Mouse (Mus musculus): ENCODE results near the gene Rin3. TPM values are rescaled to one million over a fixed set of nuclear protein-coding genes. Genes with fewer than 3 reads are reported as not detected.

Rin3 gene
- polyA plus RNA-seq, 1 experiment from 2014 or later: 9.0 TPM

DNA sequence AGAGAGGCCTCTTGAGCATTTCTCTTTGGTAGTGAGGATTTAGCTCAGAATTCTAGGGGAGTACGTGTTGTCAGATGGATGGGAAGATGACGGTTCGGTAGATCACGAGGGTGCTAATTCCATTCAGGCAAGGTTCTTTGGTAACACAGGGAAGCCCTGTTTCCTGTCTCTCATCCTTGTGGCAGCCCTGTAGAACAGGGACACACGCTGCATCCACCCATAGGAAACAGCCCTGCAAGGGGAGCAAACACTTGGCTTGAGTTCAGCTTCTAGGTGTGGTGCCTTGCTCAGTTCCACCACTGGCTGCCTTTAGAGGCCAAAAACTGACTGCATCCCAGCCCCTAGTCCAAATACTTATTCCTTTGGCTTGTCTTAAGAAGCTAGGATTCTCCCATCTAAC lies 39.0 kb downstream of the Rin3 start:
- Histone ChIP-seq H3K27me3 (no peaks in the 10 kb centered on the region), H3K4me1 (replicated peaks) (peaks cover 40% of the 10 kb centered on the region), H3K36me3 (0 out of 2 replicates have a peak, but pooled peaks cover 4% of the 10 kb centered on the region), H3K4me3 (no peak overlapping the region), H3K9me3 (replicated peaks) (no peaks in the 10 kb centered on the region), H3K27ac (no peak overlapping the region), H3K4me2 (no peak overlapping the region), H3K9ac (no peak overlapping the region)
- WGBS: 68% methylated on average over 5 of the region's 5 CpGs
- ATAC-seq (replicated peaks; ENCODE audit: insufficient number of reproducible peaks, insufficient read depth, low FRiP score, low read depth): no peak

- 77% methylated on average over 2 of the region's 2 CpGs for WGBS
Measured at GRCm38 (mm10) chr12:102323392-102323791, 40.5 kb downstream of the Rin3 start.

GRCm38 (mm10) chr12:102324156-102324885 lies 41.5 kb downstream of the Rin3 start:
- Histone ChIP-seq H3K4me3 (no peak overlapping the region), H3K9ac (no peak overlapping the region), H3K36me3 (0 out of 2 replicates have a peak, but pooled peaks cover 4% of the 10 kb centered on the region), H3K27ac (peak overlapping the region; percentile 72), H3K4me1 (replicated peaks) (peaks cover 36% of the 10 kb centered on the region), H3K9me3 (replicated peaks) (no peaks in the 10 kb centered on the region), H3K27me3 (no peaks in the 10 kb centered on the region), H3K4me2 (no peak overlapping the region)
- WGBS: 63% methylated on average over 6 of the region's 6 CpGs
- no peak for ATAC-seq (replicated peaks; ENCODE audit: insufficient number of reproducible peaks, insufficient read depth, low FRiP score, low read depth)

More at GRCm38 (mm10) chr12:102323392-102323791, 40.5 kb downstream of the Rin3 start:
- H3K4me1 ChIP-seq (replicated peaks): peaks cover 45% of the 10 kb centered on the region
- no peak overlapping the region for H3K4me3 ChIP-seq
- no peaks in the 10 kb centered on the region for H3K27me3 ChIP-seq
- no peaks in the 10 kb centered on the region for H3K9me3 ChIP-seq (replicated peaks)
- 0 out of 2 replicates have a peak, but pooled peaks cover 4% of the 10 kb centered on the region for H3K36me3 ChIP-seq
- no peak for ATAC-seq (replicated peaks; ENCODE audit: insufficient number of reproducible peaks, insufficient read depth, low FRiP score, low read depth)
- no peak overlapping the region for H3K4me2 ChIP-seq
- peak overlapping the region; percentile 72 for H3K27ac ChIP-seq
- H3K9ac ChIP-seq: no peak overlapping the region

DNA sequence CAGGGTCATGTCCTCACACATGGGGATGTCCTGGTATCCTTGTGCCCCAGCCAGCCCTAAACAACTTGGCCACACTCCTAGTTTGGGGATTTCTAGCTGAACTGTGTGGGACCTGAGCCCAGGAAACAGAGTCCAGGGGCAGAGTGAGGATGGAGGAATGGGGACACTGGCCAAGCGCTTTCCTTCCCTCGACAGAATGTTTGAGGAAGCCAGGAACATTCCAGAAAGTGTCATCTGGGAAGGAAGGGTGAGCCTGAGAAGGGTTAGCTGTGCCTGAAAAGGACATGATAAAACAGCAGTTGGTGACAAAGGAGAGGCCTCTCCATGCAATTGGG lies 42.0 kb downstream of the Rin3 start:
- peak overlapping the region; percentile 72 for H3K27ac ChIP-seq
- H3K27me3 ChIP-seq: no peaks in the 10 kb centered on the region
- 62% methylated on average over 2 of the region's 2 CpGs for WGBS
- H3K4me2 ChIP-seq: no peak overlapping the region
- H3K9ac ChIP-seq: no peak overlapping the region
- no peak for ATAC-seq (replicated peaks; ENCODE audit: insufficient number of reproducible peaks, insufficient read depth, low FRiP score, low read depth)
- 0 out of 2 replicates have a peak, but pooled peaks cover 4% of the 10 kb centered on the region for H3K36me3 ChIP-seq
- H3K4me3 ChIP-seq: no peak overlapping the region
- no peaks in the 10 kb centered on the region for H3K9me3 ChIP-seq (replicated peaks)
- H3K4me1 ChIP-seq (replicated peaks): peaks cover 32% of the 10 kb centered on the region

DNA sequence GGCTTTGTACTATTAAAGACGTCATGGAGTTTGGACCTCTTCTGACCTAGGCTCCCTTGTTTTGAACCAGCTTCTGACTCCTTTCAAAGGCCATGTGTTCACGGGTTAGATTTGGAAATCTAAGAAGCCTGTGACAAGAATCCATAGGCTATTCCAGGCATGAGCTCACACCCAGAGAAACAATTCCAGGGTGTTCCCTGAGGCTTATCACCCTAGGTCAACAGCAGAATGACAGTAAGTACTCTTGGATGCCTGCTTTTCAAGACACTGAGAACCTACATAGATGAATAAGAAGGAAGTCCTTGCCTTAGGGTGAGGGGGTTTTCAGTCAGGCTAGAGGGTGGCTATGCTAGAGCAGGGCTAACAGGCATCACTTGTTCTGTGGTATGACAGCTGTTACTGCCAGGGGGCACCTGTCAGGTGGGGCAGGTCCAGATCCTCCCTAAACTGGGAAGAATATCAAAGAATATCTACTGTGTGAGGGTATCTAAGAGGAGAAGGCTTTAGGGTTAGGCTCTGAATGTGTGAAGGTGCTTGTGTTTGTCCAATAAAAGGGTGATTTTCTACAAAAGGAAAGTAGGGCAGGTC lies 44.0 kb downstream of the Rin3 start:
- peaks cover 25% of the 10 kb centered on the region for H3K4me1 ChIP-seq (replicated peaks)
- no peak overlapping the region for H3K27ac ChIP-seq
- no peaks in the 10 kb centered on the region for H3K27me3 ChIP-seq
- H3K4me2 ChIP-seq: no peak overlapping the region
- H3K4me3 ChIP-seq: no peak overlapping the region
- no peaks in the 10 kb centered on the region for H3K9me3 ChIP-seq (replicated peaks)
- 0 out of 2 replicates have a peak, but pooled peaks cover 4% of the 10 kb centered on the region for H3K36me3 ChIP-seq
- WGBS: 77% methylated on average over 2 of the region's 2 CpGs
- H3K9ac ChIP-seq: no peak overlapping the region
- ATAC-seq (replicated peaks; ENCODE audit: insufficient number of reproducible peaks, insufficient read depth, low FRiP score, low read depth): no peak

DNA sequence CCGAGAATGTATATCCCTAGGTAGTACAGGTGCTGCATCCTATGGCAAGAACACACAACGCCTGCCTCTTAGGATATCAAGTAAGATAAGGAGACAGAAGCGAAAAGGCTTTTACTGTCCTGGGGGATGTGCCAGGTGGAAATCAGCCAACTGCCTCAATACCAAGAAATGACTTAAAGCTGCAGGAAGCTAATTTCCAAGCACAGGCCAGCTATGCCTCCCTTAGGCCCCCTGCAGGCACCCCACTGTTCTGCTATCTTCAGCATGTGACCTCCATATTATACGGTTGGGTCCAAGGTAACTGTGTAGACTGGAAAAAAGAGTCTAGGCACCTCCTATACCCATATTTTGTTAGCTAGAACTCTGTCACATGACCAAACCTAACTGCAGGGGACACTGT lies 44.7 kb downstream of the Rin3 start:
- WGBS: 48% methylated on average over 4 of the region's 4 CpGs

DNA sequence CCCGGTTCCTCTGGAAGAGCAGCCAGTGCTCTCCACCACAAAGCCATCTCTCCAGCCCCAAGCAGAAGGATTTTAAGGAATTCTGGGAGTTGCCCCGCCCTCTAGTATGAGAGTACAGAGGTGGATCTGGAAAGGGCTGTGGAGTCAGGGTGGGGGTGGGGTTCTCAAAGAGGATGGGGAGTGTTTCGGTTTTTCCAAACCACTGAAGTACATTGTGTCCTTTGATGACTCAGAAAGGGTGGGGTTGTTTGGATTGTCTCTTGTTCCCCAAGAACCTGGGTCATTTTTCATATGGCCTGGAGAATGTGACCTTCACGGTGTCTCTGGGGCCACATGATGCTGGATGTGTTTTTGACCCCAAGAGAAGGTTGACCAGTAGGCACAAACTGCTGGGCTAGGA lies 45.2 kb downstream of the Rin3 start:
- no peak overlapping the region for H3K27ac ChIP-seq
- H3K9ac ChIP-seq: no peak overlapping the region
- no peaks in the 10 kb centered on the region for H3K27me3 ChIP-seq
- H3K36me3 ChIP-seq: 0 out of 2 replicates have a peak, but pooled peaks cover 4% of the 10 kb centered on the region
- H3K4me3 ChIP-seq: no peak overlapping the region
- H3K4me1 ChIP-seq (replicated peaks): peaks cover 17% of the 10 kb centered on the region
- H3K9me3 ChIP-seq (replicated peaks): no peaks in the 10 kb centered on the region
- no peak for ATAC-seq (replicated peaks; ENCODE audit: insufficient number of reproducible peaks, insufficient read depth, low FRiP score, low read depth)
- H3K4me2 ChIP-seq: no peak overlapping the region
- 86% methylated on average over 4 of the region's 4 CpGs for WGBS

More for the DNA sequence above, 44.7 kb downstream of the Rin3 start:
- no peaks in the 10 kb centered on the region for H3K27me3 ChIP-seq
- H3K4me2 ChIP-seq: no peak overlapping the region
- 0 out of 2 replicates have a peak, but pooled peaks cover 4% of the 10 kb centered on the region for H3K36me3 ChIP-seq
- H3K9me3 ChIP-seq (replicated peaks): no peaks in the 10 kb centered on the region
- H3K27ac ChIP-seq: no peak overlapping the region
- peaks cover 19% of the 10 kb centered on the region for H3K4me1 ChIP-seq (replicated peaks)
- no peak for ATAC-seq (replicated peaks; ENCODE audit: insufficient number of reproducible peaks, insufficient read depth, low FRiP score, low read depth)
- no peak overlapping the region for H3K9ac ChIP-seq
- H3K4me3 ChIP-seq: no peak overlapping the region

GRCm38 (mm10) chr12:102330188-102330587 lies 47.3 kb downstream of the Rin3 start:
- no peak overlapping the region for H3K4me3 ChIP-seq
- no peak overlapping the region for H3K27ac ChIP-seq
- no peak overlapping the region for H3K9ac ChIP-seq
- H3K27me3 ChIP-seq: no peaks in the 10 kb centered on the region
- H3K36me3 ChIP-seq: 0 out of 2 replicates have a peak, but pooled peaks cover 4% of the 10 kb centered on the region
- H3K9me3 ChIP-seq (replicated peaks): no peaks in the 10 kb centered on the region
- ATAC-seq (replicated peaks; ENCODE audit: insufficient number of reproducible peaks, insufficient read depth, low FRiP score, low read depth): no peak
- H3K4me1 ChIP-seq (replicated peaks): 0 out of 2 replicates have a peak, but pooled peaks cover 7% of the 10 kb centered on the region
- H3K4me2 ChIP-seq: no peak overlapping the region
- 80% methylated on average over 4 of the region's 4 CpGs for WGBS

DNA sequence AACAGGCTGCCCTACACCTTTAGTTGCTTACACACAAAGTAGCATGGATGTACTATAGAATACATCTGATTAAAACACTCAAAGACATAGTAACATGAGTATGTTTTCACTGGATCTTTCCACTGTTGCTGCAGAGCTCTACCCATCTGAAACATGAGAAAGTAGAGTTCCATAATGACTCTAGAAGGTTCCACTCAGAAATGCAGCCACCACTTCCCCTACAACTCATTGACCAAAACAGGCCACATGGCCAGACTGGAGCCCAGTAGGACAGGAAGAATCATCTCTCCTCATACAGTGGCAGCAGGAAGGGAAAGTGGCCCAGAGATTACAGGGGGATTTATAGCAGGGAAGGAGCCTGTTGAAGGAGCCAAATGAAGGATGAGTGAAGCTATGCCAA lies 47.9 kb downstream of the Rin3 start:
- 0 out of 2 replicates have a peak, but pooled peaks cover 7% of the 10 kb centered on the region for H3K4me1 ChIP-seq (replicated peaks)
- H3K4me3 ChIP-seq: no peak overlapping the region
- no peak overlapping the region for H3K27ac ChIP-seq
- H3K36me3 ChIP-seq: 0 out of 2 replicates have a peak, but pooled peaks cover 2% of the 10 kb centered on the region
- H3K27me3 ChIP-seq: no peaks in the 10 kb centered on the region
- no peaks in the 10 kb centered on the region for H3K9me3 ChIP-seq (replicated peaks)
- H3K9ac ChIP-seq: no peak overlapping the region
- ATAC-seq (replicated peaks; ENCODE audit: insufficient number of reproducible peaks, insufficient read depth, low FRiP score, low read depth): no peak
- no peak overlapping the region for H3K4me2 ChIP-seq

GRCm38 (mm10) chr12:102333101-102333500 lies 50.3 kb downstream of the Rin3 start:
- Histone ChIP-seq H3K4me1 (replicated peaks) (no peaks in the 10 kb centered on the region), H3K4me2 (no peak overlapping the region), H3K9me3 (replicated peaks) (no peaks in the 10 kb centered on the region), H3K36me3 (no peaks in the 10 kb centered on the region), H3K9ac (no peak overlapping the region), H3K4me3 (no peak overlapping the region), H3K27ac (no peak overlapping the region), H3K27me3 (no peaks in the 10 kb centered on the region)
- ATAC-seq (replicated peaks; ENCODE audit: insufficient number of reproducible peaks, insufficient read depth, low FRiP score, low read depth): no peak
- 93% methylated on average over 2 of the region's 2 CpGs for WGBS

DNA sequence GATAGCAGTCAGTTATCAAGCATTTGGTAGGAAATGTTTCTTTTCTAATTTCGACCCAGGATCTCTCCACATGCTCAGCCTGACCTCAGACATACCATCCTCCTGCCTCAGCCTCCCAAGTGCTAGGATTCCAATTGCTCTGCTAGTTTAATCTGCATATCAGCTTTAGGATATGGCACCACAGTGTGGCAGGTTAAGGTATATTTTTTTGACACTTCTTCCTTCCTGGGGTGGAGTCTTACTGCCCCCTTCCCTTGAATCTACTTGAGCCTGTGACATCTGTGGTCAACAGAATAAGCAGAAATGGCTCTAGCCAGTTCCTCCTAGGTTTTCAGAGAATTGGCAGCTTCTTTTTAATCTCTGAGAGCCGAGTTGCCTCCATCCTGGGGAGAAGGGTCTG lies 56.2 kb downstream of the Rin3 start:
- Histone ChIP-seq H3K27me3 (no peaks in the 10 kb centered on the region), H3K4me2 (no peak overlapping the region), H3K27ac (no peak overlapping the region), H3K36me3 (0 out of 2 replicates have a peak, but pooled peaks cover 5% of the 10 kb centered on the region), H3K4me1 (replicated peaks) (peaks cover 27% of the 10 kb centered on the region), H3K4me3 (no peak overlapping the region), H3K9ac (no peak overlapping the region), H3K9me3 (replicated peaks) (no peaks in the 10 kb centered on the region)
- ATAC-seq (replicated peaks; ENCODE audit: insufficient number of reproducible peaks, insufficient read depth, low FRiP score, low read depth): no peak
- WGBS: 62% methylated on average over 2 of the region's 2 CpGs

Data from heart, embryonic 15.5 days (tissue).